ENCODE assay signal across 21 mouse cellular contexts in the genomic region with DNA sequence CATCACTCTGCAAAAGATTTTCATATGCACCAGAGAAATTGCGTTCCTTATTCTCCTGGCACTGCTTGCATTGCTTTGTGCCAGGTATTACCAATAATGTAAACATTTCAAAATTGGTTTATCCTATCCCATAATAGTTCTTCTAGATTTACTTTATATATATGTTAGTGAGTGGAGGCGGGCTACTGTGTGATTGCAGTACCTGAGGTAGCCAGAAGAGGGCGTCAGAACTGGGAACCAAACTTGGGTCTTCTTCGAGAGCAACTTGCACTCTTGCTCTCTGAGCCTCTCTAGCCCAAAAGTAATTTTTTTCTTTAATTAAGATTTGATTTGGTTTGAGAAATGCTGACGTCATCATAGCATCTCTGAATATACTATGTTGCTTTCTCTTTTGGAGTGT.
DNase-seq lines count a peak whose midpoint lies in the region; ATAC-seq and TF ChIP-seq lines count a peak whose summit lies in the region.
"Had no signal": no experiment of that assay in that cellular context is flagged by ENCODE, and none has a peak within 500 bp of the region (broad histone marks: within the 10 kb centered on the region; RNA-seq: fewer than 3 reads in every experiment).

No protein-coding gene starts in this region.

- no peak overlapping the region for H3K27ac ChIP-seq in layer of hippocampus, adult 2 months
- no peak overlapping the region for H3K27ac ChIP-seq in midbrain, postnatal 0 days (ENCODE audit: low read depth, low read length)
- no peak overlapping the region for H3K27ac ChIP-seq in midbrain, embryonic 11.5 days (ENCODE audit: low read depth, low read length)
- H3K27ac ChIP-seq: embryonic facial prominence, embryonic 15.5 days; forebrain, embryonic 10.5 days; hindbrain, embryonic 12.5 days; liver, embryonic 13.5 days; macrophage; midbrain, embryonic 12.5 days had no signal

- H3K4me1 ChIP-seq in midbrain, postnatal 0 days (ENCODE audit: insufficient read depth, low read length): no peaks in the 10 kb centered on the region
- no peaks in the 10 kb centered on the region for H3K4me1 ChIP-seq in midbrain, embryonic 11.5 days (ENCODE audit: control insufficient read depth, insufficient read depth, low read length)
- H3K4me1 ChIP-seq: hindbrain, embryonic 12.5 days; liver, embryonic 13.5 days; midbrain, embryonic 12.5 days had no signal

- no peak overlapping the region for H3K4me2 ChIP-seq in midbrain, postnatal 0 days (ENCODE audit: low read depth, low read length, poor library complexity, severe bottlenecking)
- no peak overlapping the region for H3K4me2 ChIP-seq in midbrain, embryonic 11.5 days
- H3K4me2 ChIP-seq: embryonic facial prominence, embryonic 15.5 days; hindbrain, embryonic 12.5 days; liver, embryonic 13.5 days; midbrain, embryonic 12.5 days had no signal

- no peak for ATAC-seq in midbrain, postnatal 0 days (ENCODE audit: low FRiP score)
- no peak for ATAC-seq in midbrain, embryonic 11.5 days (ENCODE audit: low FRiP score)
- ATAC-seq: intestine, embryonic 16.5 days had no signal

- H3K4me3 ChIP-seq in layer of hippocampus, adult 2 months: no peak overlapping the region
- H3K4me3 ChIP-seq in midbrain, postnatal 0 days (ENCODE audit: low read depth, low read length): no peak overlapping the region
- no peak overlapping the region for H3K4me3 ChIP-seq in midbrain, embryonic 11.5 days (ENCODE audit: low read depth, low read length)
- H3K4me3 ChIP-seq: embryonic facial prominence, embryonic 15.5 days; forebrain, embryonic 10.5 days; hindbrain, embryonic 12.5 days; liver, embryonic 13.5 days; midbrain, embryonic 12.5 days had no signal

- H3K36me3 ChIP-seq in midbrain, postnatal 0 days (ENCODE audit: insufficient read depth, low read length): no peaks in the 10 kb centered on the region
- no peaks in the 10 kb centered on the region for H3K36me3 ChIP-seq in midbrain, embryonic 11.5 days (ENCODE audit: control insufficient read depth, insufficient read depth, low read length)
- H3K36me3 ChIP-seq: embryonic facial prominence, embryonic 15.5 days; forebrain, embryonic 10.5 days; hindbrain, embryonic 12.5 days; liver, embryonic 13.5 days; midbrain, embryonic 12.5 days had no signal

- 82% methylated on average over 5 of the region's 5 CpGs for WGBS in midbrain, postnatal 0 days
- 78% methylated on average over 5 of the region's 5 CpGs for WGBS in midbrain, embryonic 11.5 days

- no peaks in the 10 kb centered on the region for H3K27me3 ChIP-seq in midbrain, postnatal 0 days (ENCODE audit: insufficient read depth, low read length)
- H3K27me3 ChIP-seq in midbrain, embryonic 11.5 days (ENCODE audit: control insufficient read depth, insufficient read depth, low read length): no peaks in the 10 kb centered on the region
- H3K27me3 ChIP-seq: embryonic facial prominence, embryonic 15.5 days; hindbrain, embryonic 12.5 days; liver, embryonic 13.5 days; midbrain, embryonic 12.5 days had no signal

- 0 out of 2 replicates have a peak, but pooled peaks cover 3% of the 10 kb centered on the region for H3K9me3 ChIP-seq in midbrain, postnatal 0 days (ENCODE audit: low read length)
- no peaks in the 10 kb centered on the region for H3K9me3 ChIP-seq in midbrain, embryonic 11.5 days (ENCODE audit: control insufficient read depth, low read length)
- H3K9me3 ChIP-seq: embryonic facial prominence, embryonic 15.5 days; forebrain, embryonic 10.5 days; hindbrain, embryonic 12.5 days; liver, embryonic 13.5 days; midbrain, embryonic 12.5 days had no signal

- peak; percentile 61 for TF ChIP-seq CTCF in layer of hippocampus, adult 2 months (conservative IDR thresholded peaks at IDR 0.05)
- TF ChIP-seq CTCF in midbrain, postnatal 0 days (IDR thresholded peaks at IDR 0.05): peak; percentile 15

- no peak for DNase-seq in layer of hippocampus, adult 2 months (ENCODE audit: low spot score in 2 of 2)
- DNase-seq in layer of hippocampus, postnatal 25 days (ENCODE audit: extremely low spot score in 1 of 2, low spot score in 1 of 2): no peak
- DNase-seq in midbrain, postnatal 0 days (ENCODE audit: low spot score): no peak
- no peak for DNase-seq in midbrain, embryonic 11.5 days (ENCODE audit: low spot score, missing footprints)
- peak; percentile 35 for DNase-seq in R1 (ENCODE audit: low read depth, low spot score)
- DNase-seq in right cerebral cortex, postnatal 25 days: no peak
- no peak for DNase-seq in adrenal gland, postnatal 14 days
- DNase-seq: cerebellum, adult 11 months; cerebellum, postnatal 14 days; embryo, embryonic 11 days; gastrocnemius, postnatal 25 days; kidney, postnatal 25 days; layer of hippocampus, adult 9-11 months; liver, embryonic 13.5 days; thymus, adult 18-20 months had no signal

- H3K9ac ChIP-seq in midbrain, postnatal 0 days (replicated peaks; ENCODE audit: low read length, poor library complexity, severe bottlenecking): no peak overlapping the region
- H3K9ac ChIP-seq in midbrain, embryonic 11.5 days (ENCODE audit: low read length): no peak overlapping the region
- H3K9ac ChIP-seq: embryonic facial prominence, embryonic 15.5 days; hindbrain, embryonic 12.5 days; liver, embryonic 13.5 days; midbrain, embryonic 12.5 days had no signal
